Comparison of ENCODE assay signal across 10 mouse cellular contexts in the genomic region with DNA sequence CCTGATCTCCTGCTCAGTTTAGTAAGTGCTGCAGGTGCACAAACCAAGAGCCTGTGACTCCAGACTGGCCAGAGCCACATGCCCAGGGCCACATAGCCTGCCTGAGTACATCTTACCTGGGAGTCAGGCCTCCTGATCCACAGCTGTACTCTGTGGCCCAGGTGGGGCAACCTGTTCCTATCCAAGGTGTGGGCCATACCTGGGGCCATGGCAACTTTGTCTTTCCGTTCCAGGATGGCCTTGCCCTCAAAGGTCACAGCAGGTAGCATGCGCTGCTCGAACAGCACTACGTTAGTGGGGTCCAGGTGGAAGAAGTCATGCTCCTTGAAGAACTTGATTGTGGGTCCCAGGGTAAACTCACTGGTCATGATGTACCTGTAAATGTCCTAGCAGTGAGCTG. TPM values are rescaled to one million over a fixed set of nuclear protein-coding genes. Genes with fewer than 3 reads are reported as not detected.
A peak's percentile ranks its signal among the peaks of the same experiment; 100 is the strongest.
DNase-seq lines count a peak whose midpoint lies in the region; ATAC-seq lines count a peak whose summit lies in the region.
"Had no signal": no experiment of that assay in that cellular context is flagged by ENCODE, and none has a peak within 500 bp of the region (broad histone marks: within the 10 kb centered on the region; RNA-seq: fewer than 3 reads in every experiment).

No protein-coding gene starts in this region.

- no peak for ATAC-seq in forebrain, embryonic 14.5 days
- ATAC-seq in forebrain, embryonic 16.5 days, result no peak
- no peak for ATAC-seq in lung, embryonic 15.5 days (ENCODE audit: borderline replicate concordance, extremely low read depth, low FRiP score, low TSS enrichment)
- ATAC-seq in hindbrain, embryonic 14.5 days (ENCODE audit: low FRiP score), result no peak
- no peak for ATAC-seq in neural tube, embryonic 13.5 days (ENCODE audit: low read depth)
- no peak for ATAC-seq in monocyte, adult 5-6 weeks (replicated peaks; ENCODE audit: insufficient number of reproducible peaks, low FRiP score, low TSS enrichment, poor library complexity, severe bottlenecking)

- no peak for DNase-seq in forebrain, embryonic 14.5 days (ENCODE audit: low spot score)
- no peak for DNase-seq in lung, postnatal 14 days
- no peak for DNase-seq in hindbrain, embryonic 14.5 days (ENCODE audit: low spot score)
- DNase-seq in adrenal gland, postnatal 4 days (ENCODE audit: low spot score in 2 of 2), result no peak
- DNase-seq: cerebellum, postnatal 36 days had no signal

- no peak overlapping the region for H3K27ac ChIP-seq in forebrain, embryonic 14.5 days (ENCODE audit: low read depth, low read length)
- H3K27ac ChIP-seq in forebrain, embryonic 16.5 days (ENCODE audit: low read length), result no peak overlapping the region
- no peak overlapping the region for H3K27ac ChIP-seq in lung, embryonic 15.5 days
- H3K27ac ChIP-seq in hindbrain, embryonic 14.5 days, result no peak overlapping the region
- H3K27ac ChIP-seq in neural tube, embryonic 13.5 days (replicated peaks), result no peak overlapping the region

- peaks cover 22% of the 10 kb centered on the region for H3K27me3 ChIP-seq in forebrain, embryonic 14.5 days (replicated peaks; ENCODE audit: control insufficient read depth, insufficient read depth, low read length)
- peaks cover 21% of the 10 kb centered on the region for H3K27me3 ChIP-seq in forebrain, embryonic 16.5 days (replicated peaks; ENCODE audit: control insufficient read depth, insufficient read depth, low read length)
- peaks cover 17% of the 10 kb centered on the region for H3K27me3 ChIP-seq in lung, embryonic 15.5 days
- peaks cover 33% of the 10 kb centered on the region for H3K27me3 ChIP-seq in hindbrain, embryonic 14.5 days (ENCODE audit: control insufficient read depth, insufficient read depth, low read length)
- peaks cover 55% of the 10 kb centered on the region for H3K27me3 ChIP-seq in neural tube, embryonic 13.5 days

- H3K9me3 ChIP-seq in forebrain, embryonic 14.5 days (replicated peaks; ENCODE audit: control insufficient read depth, low read length), result no peaks in the 10 kb centered on the region
- no peaks in the 10 kb centered on the region for H3K9me3 ChIP-seq in forebrain, embryonic 16.5 days (ENCODE audit: control insufficient read depth, low read length)
- H3K9me3 ChIP-seq in lung, embryonic 15.5 days, result no peaks in the 10 kb centered on the region
- H3K9me3 ChIP-seq in hindbrain, embryonic 14.5 days (ENCODE audit: control insufficient read depth, low read length), result no peaks in the 10 kb centered on the region
- H3K9me3 ChIP-seq in neural tube, embryonic 13.5 days, result no peaks in the 10 kb centered on the region

- no peak overlapping the region for H3K4me3 ChIP-seq in forebrain, embryonic 14.5 days (ENCODE audit: low read depth, low read length)
- H3K4me3 ChIP-seq in forebrain, embryonic 16.5 days (replicated peaks; ENCODE audit: low read length), result no peak overlapping the region
- H3K4me3 ChIP-seq in lung, embryonic 15.5 days, result peak overlapping the region; percentile 73; the same call in 1 of the 2 replicates
- 0 out of 2 replicates have a peak overlapping the region, but pooled peaks have one; percentile 55 for H3K4me3 ChIP-seq in hindbrain, embryonic 14.5 days (replicated peaks; ENCODE audit: low read length)
- H3K4me3 ChIP-seq in neural tube, embryonic 13.5 days, result peak overlapping the region; percentile 56

- H3K9ac ChIP-seq in forebrain, embryonic 14.5 days (ENCODE audit: low read length), result no peak overlapping the region
- no peak overlapping the region for H3K9ac ChIP-seq in forebrain, embryonic 16.5 days (replicated peaks; ENCODE audit: low read depth, low read length)
- no peak overlapping the region for H3K9ac ChIP-seq in lung, embryonic 15.5 days
- no peak overlapping the region for H3K9ac ChIP-seq in hindbrain, embryonic 14.5 days
- H3K9ac ChIP-seq in neural tube, embryonic 13.5 days, result no peak overlapping the region

- H3K4me1 ChIP-seq in forebrain, embryonic 14.5 days (ENCODE audit: control insufficient read depth, insufficient read depth, low read length), result no peaks in the 10 kb centered on the region
- H3K4me1 ChIP-seq in forebrain, embryonic 16.5 days (replicated peaks; ENCODE audit: control insufficient read depth, insufficient read depth, low read length), result peaks cover 9% of the 10 kb centered on the region
- peaks cover 22% of the 10 kb centered on the region for H3K4me1 ChIP-seq in lung, embryonic 15.5 days
- H3K4me1 ChIP-seq in hindbrain, embryonic 14.5 days (replicated peaks; ENCODE audit: control insufficient read depth, insufficient read depth, low read length), result 0 out of 2 replicates have a peak, but pooled peaks cover 11% of the 10 kb centered on the region
- H3K4me1 ChIP-seq in neural tube, embryonic 13.5 days (replicated peaks), result peaks cover 12% of the 10 kb centered on the region

- 88% methylated on average over 4 of the region's 4 CpGs for WGBS in forebrain, embryonic 14.5 days
- 88% methylated on average over 4 of the region's 4 CpGs for WGBS in forebrain, embryonic 16.5 days
- WGBS in lung, embryonic 15.5 days, result 82% methylated on average over 4 of the region's 4 CpGs
- WGBS in hindbrain, embryonic 14.5 days, result 92% methylated on average over 4 of the region's 4 CpGs
- WGBS in neural tube, embryonic 13.5 days, result 97% methylated on average over 4 of the region's 4 CpGs

- peak overlapping the region; percentile 98; the same call in 1 of the 2 replicates for H3K4me2 ChIP-seq in forebrain, embryonic 14.5 days (ENCODE audit: low read length)
- H3K4me2 ChIP-seq in forebrain, embryonic 16.5 days (ENCODE audit: low read length), result no peak overlapping the region
- peak overlapping the region; percentile 100 for H3K4me2 ChIP-seq in lung, embryonic 15.5 days
- H3K4me2 ChIP-seq in hindbrain, embryonic 14.5 days (replicated peaks), result peak overlapping the region; percentile 99
- H3K4me2 ChIP-seq in neural tube, embryonic 13.5 days, result peak overlapping the region; percentile 99

- no peaks in the 10 kb centered on the region for H3K36me3 ChIP-seq in forebrain, embryonic 14.5 days (ENCODE audit: control insufficient read depth, insufficient read depth, low read length)
- H3K36me3 ChIP-seq in forebrain, embryonic 16.5 days (ENCODE audit: control insufficient read depth, insufficient read depth), result no peaks in the 10 kb centered on the region
- H3K36me3 ChIP-seq in lung, embryonic 15.5 days, result no peaks in the 10 kb centered on the region
- no peaks in the 10 kb centered on the region for H3K36me3 ChIP-seq in hindbrain, embryonic 14.5 days (replicated peaks; ENCODE audit: control insufficient read depth, insufficient read depth)
- no peaks in the 10 kb centered on the region for H3K36me3 ChIP-seq in neural tube, embryonic 13.5 days

RNA-seq across cellular contexts. Expression of a gene that starts 1.2 kb away (rescaled TPM):
- 5.8 and 7.8 TPM in 2 replicates for polyA plus RNA-seq in forebrain, embryonic 14.5 days (2014; fragmentation: Nextera tagmentation; extraction: Ambion mirVana)
- polyA plus RNA-seq in forebrain, embryonic 16.5 days (2015; fragmentation: Nextera tagmentation; extraction: Ambion mirVana), result 3.3 and 7.5 TPM in 2 replicates
- 16.4 and 20.5 TPM in 2 replicates for polyA plus RNA-seq in lung, embryonic 15.5 days (2015; fragmentation: Nextera tagmentation; extraction: Ambion mirVana)
- polyA plus RNA-seq in hindbrain, embryonic 14.5 days (2014; fragmentation: Nextera tagmentation; extraction: Ambion mirVana), result 6.3 and 6.8 TPM in 2 replicates
- polyA plus RNA-seq in neural tube, embryonic 13.5 days (2015; fragmentation: Nextera tagmentation; extraction: Ambion mirVana), result 6.0 and 8.5 TPM in 2 replicates
- 6.6 to 19.5 TPM (median 12.9 TPM) in 3 replicates for total RNA-seq in monocyte, adult 5-6 weeks (2017)
- total RNA-seq in adrenal gland, postnatal 4 days (2021), result 10 to 100 TPM; 18.6 to 24.0 TPM

RNA-seq across cellular contexts. Expression of a gene that starts 7.8 kb away (rescaled TPM):
- 27.8 and 28.9 TPM in 2 replicates for polyA plus RNA-seq in forebrain, embryonic 14.5 days (2014; fragmentation: Nextera tagmentation; extraction: Ambion mirVana)
- 23.8 and 29.9 TPM in 2 replicates for polyA plus RNA-seq in forebrain, embryonic 16.5 days (2015; fragmentation: Nextera tagmentation; extraction: Ambion mirVana)
- polyA plus RNA-seq in lung, embryonic 15.5 days (2015; fragmentation: Nextera tagmentation; extraction: Ambion mirVana), result 42.2 and 45.2 TPM in 2 replicates
- 10.0 and 10.8 TPM in 2 replicates for polyA plus RNA-seq in hindbrain, embryonic 14.5 days (2014; fragmentation: Nextera tagmentation; extraction: Ambion mirVana)
- 9.9 and 11.3 TPM in 2 replicates for polyA plus RNA-seq in neural tube, embryonic 13.5 days (2015; fragmentation: Nextera tagmentation; extraction: Ambion mirVana)
- total RNA-seq in monocyte, adult 5-6 weeks (2017), result 4.3 TPM in 1 of 3 replicates, not detected in the others
- total RNA-seq in adrenal gland, postnatal 4 days (2021), result 1 to 10 TPM; 9.3 to 9.4 TPM
- total RNA-seq: gastrocnemius, adult 8-10 months had no signal

RNA-seq across cellular contexts. Expression of a gene that starts 8.2 kb away (rescaled TPM):
- polyA plus RNA-seq in forebrain, embryonic 14.5 days (2014; fragmentation: Nextera tagmentation; extraction: Ambion mirVana), result 21.3 and 21.4 TPM in 2 replicates
- 21.5 and 26.9 TPM in 2 replicates for polyA plus RNA-seq in forebrain, embryonic 16.5 days (2015; fragmentation: Nextera tagmentation; extraction: Ambion mirVana)
- polyA plus RNA-seq in lung, embryonic 15.5 days (2015; fragmentation: Nextera tagmentation; extraction: Ambion mirVana), result 14.5 and 14.9 TPM in 2 replicates
- 21.5 and 24.7 TPM in 2 replicates for polyA plus RNA-seq in hindbrain, embryonic 14.5 days (2014; fragmentation: Nextera tagmentation; extraction: Ambion mirVana)
- 26.4 and 27.5 TPM in 2 replicates for polyA plus RNA-seq in neural tube, embryonic 13.5 days (2015; fragmentation: Nextera tagmentation; extraction: Ambion mirVana)
- 24.8 to 101 TPM (median 57.4 TPM) in 3 replicates for total RNA-seq in monocyte, adult 5-6 weeks (2017)
- 10 to 100 TPM; 32.1 to 33.9 TPM for total RNA-seq in adrenal gland, postnatal 4 days (2021)

RNA-seq across cellular contexts. Expression of a gene that starts 31.4 kb away (rescaled TPM):
- polyA plus RNA-seq in forebrain, embryonic 14.5 days (2014; fragmentation: Nextera tagmentation; extraction: Ambion mirVana), result 1.9 and 2.5 TPM in 2 replicates
- 5.2 and 6.2 TPM in 2 replicates for polyA plus RNA-seq in forebrain, embryonic 16.5 days (2015; fragmentation: Nextera tagmentation; extraction: Ambion mirVana)
- polyA plus RNA-seq in lung, embryonic 15.5 days (2015; fragmentation: Nextera tagmentation; extraction: Ambion mirVana), result 2.1 and 3.6 TPM in 2 replicates
- 2.6 and 3.3 TPM in 2 replicates for polyA plus RNA-seq in hindbrain, embryonic 14.5 days (2014; fragmentation: Nextera tagmentation; extraction: Ambion mirVana)
- polyA plus RNA-seq in neural tube, embryonic 13.5 days (2015; fragmentation: Nextera tagmentation; extraction: Ambion mirVana), result 11.0 and 14.8 TPM in 2 replicates
- not detected in 3 replicates for total RNA-seq in monocyte, adult 5-6 weeks (2017)
- 10 to 100 TPM in 1 of 2 experiments, 1 to 10 TPM in 1; 10.0 to 11.8 TPM for total RNA-seq in adrenal gland, postnatal 4 days (2021)

RNA-seq across cellular contexts. Expression of a gene that starts 32.2 kb away (rescaled TPM):
- 69.5 and 87.7 TPM in 2 replicates for polyA plus RNA-seq in forebrain, embryonic 14.5 days (2014; fragmentation: Nextera tagmentation; extraction: Ambion mirVana)
- polyA plus RNA-seq in forebrain, embryonic 16.5 days (2015; fragmentation: Nextera tagmentation; extraction: Ambion mirVana), result 50.6 and 54.6 TPM in 2 replicates
- 48.8 and 52.0 TPM in 2 replicates for polyA plus RNA-seq in lung, embryonic 15.5 days (2015; fragmentation: Nextera tagmentation; extraction: Ambion mirVana)
- polyA plus RNA-seq in hindbrain, embryonic 14.5 days (2014; fragmentation: Nextera tagmentation; extraction: Ambion mirVana), result 51.6 and 66.0 TPM in 2 replicates
- polyA plus RNA-seq in neural tube, embryonic 13.5 days (2015; fragmentation: Nextera tagmentation; extraction: Ambion mirVana), result 55.4 and 73.6 TPM in 2 replicates
- total RNA-seq in monocyte, adult 5-6 weeks (2017), result 31.6 to 66.4 TPM (median 33.3 TPM) in 3 replicates
- 10 to 100 TPM; 57.5 to 62.5 TPM for total RNA-seq in adrenal gland, postnatal 4 days (2021)

Comparison
In these comparisons a context has a peak if more than half of its experiments do, and no peak if none do; other contexts are left out.
1. H3K4me3 ChIP-seq: peak in lung, embryonic 15.5 days (single experiment), hindbrain, embryonic 14.5 days (single experiment) and neural tube, embryonic 13.5 days (single experiment); none in forebrain, embryonic 14.5 days (single experiment) and forebrain, embryonic 16.5 days (single experiment).